Mouse (Mus musculus): ENCODE results near the gene Anapc16.
"Not testable (repeated sequence)": the region's sequence is repeated elsewhere in the genome, so short reads cannot be mapped to it uniquely, and the experiment has no call there.

The Anapc16 gene

DNA sequence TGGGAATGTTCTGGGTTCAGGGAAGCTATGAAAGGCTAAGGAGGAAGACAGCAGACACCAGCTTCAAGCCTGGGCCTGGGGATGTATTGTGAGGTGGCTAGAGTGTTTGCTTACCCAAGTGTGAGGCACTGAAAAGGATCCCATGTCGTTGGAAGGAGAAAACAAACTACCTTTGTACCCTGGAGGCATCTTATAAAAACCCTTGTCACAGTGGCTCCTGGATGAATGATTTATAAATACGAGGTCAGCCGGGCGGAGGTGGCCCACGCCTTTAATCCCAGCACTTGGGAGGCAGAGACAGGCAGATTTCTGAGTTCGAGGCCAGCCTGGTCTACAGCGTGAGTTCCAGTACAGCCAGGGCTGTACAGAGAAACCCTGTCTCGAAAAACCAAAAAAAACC, 1.3 kb downstream of the Anapc16 start:
- not testable (repeated sequence) for DNase-seq (ENCODE audit: extremely low read depth, low read depth)

- no peak for DNase-seq (ENCODE audit: extremely low read depth, low read depth)
Measured at GRCm38 (mm10) chr10:59999057-59999456, 3.9 kb downstream of the Anapc16 start.

- DNase-seq (ENCODE audit: extremely low read depth, low read depth): peak; percentile 61
Measured at GRCm38 (mm10) chr10:59997591-59997990, 5.3 kb downstream of the Anapc16 start.

GRCm38 (mm10) chr10:59995889-59996288, 7.0 kb downstream of the Anapc16 start:
- no peak for DNase-seq (ENCODE audit: extremely low read depth, low read depth)

DNA sequence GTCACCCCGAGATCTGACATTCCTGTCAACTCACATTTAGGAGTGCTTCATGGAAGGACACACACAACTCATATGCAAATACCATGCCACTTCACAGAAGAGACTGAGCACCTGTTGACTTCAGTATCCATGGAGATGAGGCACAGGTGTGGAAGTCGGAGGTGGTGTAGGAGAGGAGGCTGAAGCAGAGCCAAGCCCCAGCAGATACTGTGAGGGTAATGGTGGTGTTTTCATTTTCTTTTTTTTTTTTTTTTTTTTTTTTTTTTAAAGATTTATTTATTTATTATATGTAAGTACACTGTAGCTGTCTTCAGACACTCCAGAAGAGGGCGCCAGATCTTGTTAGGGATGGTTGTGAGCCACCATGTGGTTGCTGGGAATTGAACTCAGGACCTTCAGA, 9.1 kb downstream of the Anapc16 start:
- not testable (repeated sequence) for DNase-seq (ENCODE audit: extremely low read depth, low read depth)

- DNase-seq (ENCODE audit: extremely low read depth, low read depth): no peak
Measured at GRCm38 (mm10) chr10:59992024-59992423, 10.9 kb downstream of the Anapc16 start.

- no peak for DNase-seq (ENCODE audit: extremely low read depth, low read depth)
Measured at GRCm38 (mm10) chr10:59991262-59991880, 11.6 kb downstream of the Anapc16 start.

- DNase-seq (ENCODE audit: extremely low read depth, low read depth): no peak
Measured at GRCm38 (mm10) chr10:59990393-59990792, 12.5 kb downstream of the Anapc16 start.

- DNase-seq (ENCODE audit: extremely low read depth, low read depth): no peak
Measured at GRCm38 (mm10) chr10:59988036-59988435, 14.9 kb downstream of the Anapc16 start.

GRCm38 (mm10) chr10:59982379-59982873, 20.5 kb downstream of the Anapc16 start:
- DNase-seq (ENCODE audit: extremely low read depth, low read depth): no peak

DNA sequence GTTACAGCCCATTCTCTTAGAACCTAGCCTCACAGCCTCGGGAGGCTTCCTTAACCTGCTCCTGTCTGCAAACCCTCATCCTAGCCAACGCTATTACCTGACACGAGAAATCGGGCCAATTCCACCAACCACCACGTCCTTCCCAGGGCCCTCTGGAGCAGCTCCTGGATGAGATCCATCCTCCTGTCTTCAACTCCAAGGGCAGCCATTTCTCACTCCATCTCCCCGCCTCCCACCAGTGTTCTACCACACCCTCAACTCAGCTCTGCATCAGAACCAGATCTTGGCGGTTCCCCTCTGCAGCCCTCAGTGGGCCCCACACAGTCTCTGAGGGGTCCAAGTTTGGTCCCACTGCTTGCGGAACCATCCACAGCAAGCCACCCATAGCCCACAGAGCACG, 21.1 kb downstream of the Anapc16 start:
- no peak for DNase-seq (ENCODE audit: extremely low read depth, low read depth)

GRCm38 (mm10) chr10:59981336-59981735, 21.6 kb downstream of the Anapc16 start:
- DNase-seq (ENCODE audit: extremely low read depth, low read depth): no peak

- peak; percentile 47 for DNase-seq (ENCODE audit: extremely low read depth, low read depth)
Measured at GRCm38 (mm10) chr10:59980815-59981244, 22.1 kb downstream of the Anapc16 start.

DNA sequence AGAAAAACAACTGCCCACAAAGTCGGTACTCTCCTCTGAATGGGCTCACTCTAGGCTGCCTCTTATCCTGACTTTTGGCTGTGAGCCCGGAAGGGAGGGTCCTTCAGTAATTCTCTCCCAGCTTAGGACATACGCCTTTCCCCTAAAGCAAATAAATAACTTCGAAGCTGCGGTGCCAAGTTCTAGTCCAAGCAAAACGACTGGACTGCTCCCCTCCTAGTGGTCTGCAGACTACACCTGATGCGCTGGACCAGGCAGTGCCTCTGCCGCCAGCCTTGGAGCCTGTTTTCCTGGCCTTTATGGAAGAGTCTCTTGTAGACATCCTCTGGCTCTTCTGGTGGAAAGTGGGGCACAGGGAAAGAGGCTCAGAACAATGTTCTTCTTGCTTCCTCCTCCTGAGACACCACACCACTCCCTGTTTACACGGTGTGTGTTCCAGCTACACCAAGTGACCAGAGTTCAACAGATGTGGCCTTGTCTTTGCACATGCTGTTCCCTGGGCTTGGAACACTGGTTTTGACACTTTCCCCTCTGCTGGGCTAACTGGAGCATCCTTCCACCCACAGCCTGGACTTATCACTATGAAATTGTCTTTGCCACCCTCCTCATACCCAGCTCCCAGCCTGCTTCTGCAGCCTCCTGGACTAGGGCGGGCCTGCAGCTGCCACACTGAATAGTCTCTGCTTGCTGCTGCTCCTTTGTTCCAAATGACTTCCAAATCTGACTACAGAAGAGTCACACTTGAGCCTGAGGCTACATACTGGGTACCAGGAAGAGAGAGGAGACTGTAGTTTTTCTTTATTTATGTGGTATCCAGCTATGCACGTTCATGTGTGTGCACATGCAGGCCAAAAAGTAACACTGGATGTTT, 23.8 kb downstream of the Anapc16 start:
- peak; percentile 62 for DNase-seq (ENCODE audit: extremely low read depth, low read depth)

DNA sequence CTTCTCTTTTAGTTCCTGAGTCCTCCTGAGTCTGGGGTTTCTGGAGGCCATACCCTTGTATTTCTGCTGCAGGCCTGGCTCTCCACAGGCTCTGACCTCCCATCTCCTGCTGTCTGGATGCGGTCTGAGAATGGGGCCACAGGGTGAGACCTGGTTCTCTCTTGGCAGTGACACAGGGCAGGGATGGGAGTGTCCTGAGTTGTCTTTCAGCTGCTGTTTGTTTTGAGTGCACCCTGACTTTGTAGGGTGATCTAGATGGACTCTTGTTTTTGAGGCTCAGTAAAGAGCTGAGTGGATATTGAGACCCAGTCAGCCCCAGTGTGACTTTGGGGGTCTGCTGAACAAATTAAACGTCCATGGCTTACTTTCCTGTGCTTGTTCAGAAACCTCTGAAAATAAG, 24.5 kb downstream of the Anapc16 start:
- no peak for DNase-seq (ENCODE audit: extremely low read depth, low read depth)

- DNase-seq (ENCODE audit: extremely low read depth, low read depth): no peak
Measured at GRCm38 (mm10) chr10:59977715-59978343, 25.1 kb downstream of the Anapc16 start.

- DNase-seq (ENCODE audit: extremely low read depth, low read depth): no peak
Measured at GRCm38 (mm10) chr10:59977141-59977540, 25.8 kb downstream of the Anapc16 start.

GRCm38 (mm10) chr10:59974786-59975185, 28.1 kb downstream of the Anapc16 start:
- DNase-seq (ENCODE audit: extremely low read depth, low read depth): peak; percentile 56

DNA sequence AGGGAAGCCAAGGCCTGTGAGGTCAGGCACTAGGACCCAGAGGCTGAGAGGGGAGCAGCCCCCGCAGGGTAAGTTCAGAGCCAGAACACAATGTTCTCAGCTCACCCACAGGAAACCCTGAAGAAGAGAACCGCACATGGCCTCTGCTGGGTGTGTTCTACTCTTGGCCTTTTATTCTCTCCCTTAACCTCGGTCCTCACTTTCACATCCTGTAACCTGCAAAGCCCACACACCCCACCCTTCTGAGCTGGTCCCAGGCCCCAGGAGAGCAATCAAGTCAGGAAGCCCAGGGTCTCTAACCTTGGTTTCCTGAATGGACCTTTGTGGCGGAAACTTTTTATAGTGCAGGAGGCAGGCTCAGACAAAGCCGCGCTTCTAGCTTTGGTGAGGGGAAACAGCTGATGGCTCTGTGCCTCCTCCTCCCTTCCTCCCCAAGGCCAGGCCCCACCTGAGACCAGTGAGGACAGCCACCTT, 28.7 kb downstream of the Anapc16 start:
- DNase-seq (ENCODE audit: extremely low read depth, low read depth): no peak

GRCm38 (mm10) chr10:59973400-59973799, 29.5 kb downstream of the Anapc16 start:
- no peak for DNase-seq (ENCODE audit: extremely low read depth, low read depth)

DNA sequence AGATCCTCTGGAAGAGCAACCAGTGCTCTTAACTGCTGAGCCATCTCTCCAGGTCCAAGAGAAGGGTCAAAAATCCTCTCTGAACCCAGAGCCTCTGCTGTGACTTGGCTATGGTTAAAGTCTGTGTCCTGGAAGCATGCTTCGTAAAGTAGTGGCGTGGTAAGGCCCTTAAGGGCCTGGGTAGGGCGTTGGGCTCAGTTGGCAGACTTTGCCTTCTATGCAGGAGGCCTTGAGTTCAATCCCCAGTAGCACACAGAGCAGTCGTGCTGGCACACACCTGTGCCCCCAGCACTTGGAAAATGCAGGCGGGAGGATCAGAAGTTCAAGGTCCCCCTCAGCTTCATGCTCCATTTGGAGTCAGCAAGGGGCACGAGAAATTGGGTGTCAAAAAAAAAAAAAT, 29.9 kb downstream of the Anapc16 start:
- DNase-seq (ENCODE audit: extremely low read depth, low read depth): no peak

GRCm38 (mm10) chr10:59972534-59972933, 30.4 kb downstream of the Anapc16 start:
- no peak for DNase-seq (ENCODE audit: extremely low read depth, low read depth)

All from MEL-GATA-1-ER (cell line).